Mouse (Mus musculus) ES-Bruce4 (cell line): ENCODE data around the gene Tulp1. TPM values are rescaled to one million over a fixed set of nuclear protein-coding genes. Genes with fewer than 3 reads are reported as not detected.
"Not testable (repeated sequence)": the region's sequence is repeated elsewhere in the genome, so short reads cannot be mapped to it uniquely, and the experiment has no call there.

Experiments
- H3K27ac ChIP-seq: 2 replicates; pipeline ENCODE4 v1.5.1; 2012; ENCODE audit warnings: low read length, inconsistent platforms; ENCODE audit not compliant: insufficient read depth
- H3K27me3 ChIP-seq: 2 replicates; pipeline ENCODE4 v1.6.1; 2012; ENCODE audit warnings: mild to moderate bottlenecking, low read length, inconsistent platforms; ENCODE audit not compliant: control insufficient read depth, poor library complexity, insufficient read depth, severe bottlenecking
- H3K36me3 ChIP-seq: 2 replicates; pipeline ENCODE4 v1.6.1; 2012; ENCODE audit warnings: inconsistent platforms, mild to moderate bottlenecking, low read length, moderate library complexity; ENCODE audit not compliant: control insufficient read depth, poor library complexity, insufficient read depth, severe bottlenecking
- H3K4me1 ChIP-seq: one replicate; pipeline ENCODE4 v1.8.1; 2011; ENCODE audit warnings: low read length; ENCODE audit not compliant: control insufficient read depth, insufficient read depth
- H3K4me3 ChIP-seq: 2 replicates; pipeline ENCODE4 v1.5.1; 2011; ENCODE audit warnings: low read depth, mild to moderate bottlenecking, low read length
- H3K9ac ChIP-seq: 2 replicates; pipeline ENCODE4 v1.6.1; 2012; ENCODE audit warnings: low read depth, mild to moderate bottlenecking, inconsistent platforms; ENCODE audit not compliant: poor library complexity, severe bottlenecking
- H3K9me3 ChIP-seq: replicated peaks from 2 replicates; pipeline ENCODE4 v1.6.1; 2012; ENCODE audit warnings: mild to moderate bottlenecking, low read length, inconsistent platforms; ENCODE audit not compliant: control insufficient read depth, poor library complexity, insufficient read depth, severe bottlenecking
- CTCF ChIP-seq: IDR thresholded peaks from one replicate; pipeline ENCODE4 v1.8.1; 2011; ENCODE audit warnings: low read depth, low read length
- EP300 ChIP-seq: IDR thresholded peaks from 2 replicates; pipeline ENCODE4 v1.6.1; 2011; ENCODE audit warnings: low read depth, low read length; ENCODE audit not compliant: insufficient read depth
- POLR2A ChIP-seq: IDR thresholded peaks from one replicate; pipeline ENCODE4 v1.8.1; 2011; ENCODE audit warnings: low read length; ENCODE audit not compliant: insufficient read depth
- polyA plus RNA-seq: library from polyadenylated mRNA; stranded (reverse); fragments of >200 nt; gene quantifications from 2 replicates; pipeline ENCODE4 v1.2.4, GENCODE M21; 2011; ENCODE audit warnings: low read depth; ENCODE audit not compliant: missing spikeins, insufficient read depth, insufficient read length

Gene Tulp1
- polyA plus RNA-seq, 1 experiment: 14.0 TPM

DNA sequence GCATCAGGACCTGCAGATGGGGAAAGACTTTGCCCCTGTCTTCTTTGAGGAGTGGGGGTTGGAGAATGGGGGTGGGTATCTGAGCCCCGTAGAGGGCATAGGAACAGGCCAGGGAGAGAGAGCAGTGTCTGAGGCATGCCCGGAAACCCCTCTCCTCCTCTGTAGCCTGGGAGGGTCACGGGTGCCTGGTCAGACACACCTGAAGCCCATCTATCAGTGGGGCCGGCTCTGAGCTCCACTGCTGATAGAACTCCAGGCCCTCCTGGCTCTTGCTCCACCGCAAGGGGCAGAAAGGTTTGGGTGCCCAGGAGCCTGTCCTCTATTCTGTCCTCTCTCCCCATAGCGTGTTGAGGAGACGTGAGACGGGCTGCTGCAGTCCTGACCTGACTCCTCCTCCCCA, 39.3 kb downstream of the Tulp1 start:
- peaks cover 21% of the 10 kb centered on the region for H3K36me3 ChIP-seq
- H3K27me3 ChIP-seq: no peaks in the 10 kb centered on the region
- H3K9ac ChIP-seq: no peak overlapping the region
- TF ChIP-seq CTCF (no peak), EP300 (no peak), POLR2A (no peak)
- H3K4me3 ChIP-seq: no peak overlapping the region
- H3K4me1 ChIP-seq: peaks cover 6% of the 10 kb centered on the region
- no peak overlapping the region for H3K27ac ChIP-seq
- no peaks in the 10 kb centered on the region for H3K9me3 ChIP-seq

DNA sequence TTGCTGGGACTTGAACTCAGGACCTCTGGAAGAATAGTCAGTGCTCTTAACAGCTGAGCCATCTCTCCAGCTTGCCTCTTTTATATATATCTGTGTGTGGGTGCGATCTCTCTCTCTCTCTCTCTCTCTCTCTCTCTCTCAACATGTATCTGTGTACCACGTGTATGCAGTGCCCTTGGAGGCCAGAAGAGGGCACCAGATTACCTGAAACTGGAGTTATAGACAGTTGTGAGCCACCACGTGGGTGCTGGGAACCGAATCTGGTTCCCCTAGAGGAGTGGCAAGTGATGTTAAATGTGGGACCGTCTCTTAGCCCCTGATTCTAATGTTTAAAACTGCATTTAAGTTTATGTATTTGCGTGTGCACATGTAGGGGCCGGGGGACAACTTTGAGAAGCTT, 40.6 kb downstream of the Tulp1 start:
- peak; percentile 17 for TF ChIP-seq CTCF
- not testable (repeated sequence) for H3K27me3 ChIP-seq, H3K4me3 ChIP-seq, H3K36me3 ChIP-seq, H3K4me1 ChIP-seq, H3K9ac ChIP-seq, H3K9me3 ChIP-seq, H3K27ac ChIP-seq

DNA sequence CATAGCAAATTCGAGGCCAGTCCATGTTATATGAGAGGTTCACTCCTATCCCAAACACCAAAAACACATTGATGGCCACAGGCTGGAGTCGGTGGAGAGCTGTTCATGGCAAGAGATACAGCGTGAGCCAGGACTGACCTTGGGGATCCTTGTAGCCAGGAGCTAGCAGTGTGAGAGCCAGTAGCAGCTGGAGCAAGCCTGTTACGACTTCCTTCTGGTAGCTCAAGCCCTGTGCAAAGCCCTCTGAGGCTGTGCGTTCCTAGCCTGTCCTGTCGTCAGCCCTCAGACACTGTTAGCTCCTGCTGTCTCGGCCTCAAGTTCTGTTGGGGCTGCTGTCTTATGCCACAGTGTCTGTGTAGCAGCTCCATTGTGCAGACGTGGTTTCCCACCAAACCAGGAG, 41.2 kb downstream of the Tulp1 start:
- no peak for TF ChIP-seq POLR2A
- TF ChIP-seq CTCF: no peak
- no peak for TF ChIP-seq EP300
- no peaks in the 10 kb centered on the region for H3K9me3 ChIP-seq
- H3K36me3 ChIP-seq: peaks cover 4% of the 10 kb centered on the region
- H3K9ac ChIP-seq: no peak overlapping the region
- H3K4me1 ChIP-seq: peaks cover 6% of the 10 kb centered on the region
- no peak overlapping the region for H3K27ac ChIP-seq
- no peaks in the 10 kb centered on the region for H3K27me3 ChIP-seq
- no peak overlapping the region for H3K4me3 ChIP-seq

DNA sequence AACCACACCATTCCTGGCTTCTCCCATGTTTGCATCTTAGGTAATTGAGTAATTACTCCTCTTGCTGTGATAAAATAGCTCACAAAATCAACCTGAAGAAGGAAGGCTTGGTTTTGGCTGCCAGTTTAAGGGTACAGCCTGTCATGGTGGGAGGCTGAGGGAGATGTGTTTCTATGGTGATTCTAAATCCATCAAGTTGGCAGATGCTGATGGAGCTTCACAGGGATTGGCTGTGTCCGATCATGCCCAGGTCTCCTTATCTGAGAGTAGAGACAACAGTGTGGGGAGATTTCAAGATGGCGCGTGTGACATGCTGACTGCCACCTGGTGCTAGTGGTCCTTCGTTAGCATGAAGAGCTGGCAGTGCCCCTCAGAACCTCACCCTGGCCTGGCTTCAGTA, 43.3 kb downstream of the Tulp1 start:
- Histone ChIP-seq H3K36me3 (peaks cover 11% of the 10 kb centered on the region), H3K9me3 (no peaks in the 10 kb centered on the region)
- TF ChIP-seq EP300 (no peak), POLR2A (no peak), CTCF (no peak)

DNA sequence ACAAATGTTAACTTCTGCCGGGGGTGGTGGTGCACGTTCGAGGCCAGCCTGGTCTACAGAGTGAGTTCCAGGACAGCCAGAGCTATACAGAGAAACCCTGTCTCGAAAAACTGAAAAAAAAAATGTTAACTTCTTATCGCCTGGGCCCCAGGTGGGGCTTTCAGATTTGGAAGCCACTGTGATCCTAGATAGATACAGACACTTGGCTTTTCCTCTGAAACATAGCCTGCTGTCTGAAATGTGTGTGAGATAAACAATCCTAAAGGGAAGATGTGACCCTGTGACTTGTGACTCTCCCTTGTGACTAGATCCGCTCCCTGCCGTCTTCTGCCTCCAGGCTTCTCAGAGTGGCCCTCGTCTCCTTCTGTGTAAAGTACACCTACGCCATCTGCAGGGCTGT, 47.3 kb downstream of the Tulp1 start:
- H3K4me1 ChIP-seq: no peaks in the 10 kb centered on the region
- no peak overlapping the region for H3K4me3 ChIP-seq
- H3K9me3 ChIP-seq: no peaks in the 10 kb centered on the region
- H3K27me3 ChIP-seq: no peaks in the 10 kb centered on the region
- H3K36me3 ChIP-seq: peaks cover 12% of the 10 kb centered on the region
- H3K9ac ChIP-seq: no peak overlapping the region
- TF ChIP-seq POLR2A (no peak), CTCF (no peak), EP300 (no peak)
- H3K27ac ChIP-seq: no peak overlapping the region

More for the DNA sequence above, 43.3 kb downstream of the Tulp1 start:
- Histone ChIP-seq H3K4me1 (peaks cover 2% of the 10 kb centered on the region), H3K27ac (no peak overlapping the region), H3K27me3 (no peaks in the 10 kb centered on the region), H3K4me3 (no peak overlapping the region), H3K9ac (no peak overlapping the region)

DNA sequence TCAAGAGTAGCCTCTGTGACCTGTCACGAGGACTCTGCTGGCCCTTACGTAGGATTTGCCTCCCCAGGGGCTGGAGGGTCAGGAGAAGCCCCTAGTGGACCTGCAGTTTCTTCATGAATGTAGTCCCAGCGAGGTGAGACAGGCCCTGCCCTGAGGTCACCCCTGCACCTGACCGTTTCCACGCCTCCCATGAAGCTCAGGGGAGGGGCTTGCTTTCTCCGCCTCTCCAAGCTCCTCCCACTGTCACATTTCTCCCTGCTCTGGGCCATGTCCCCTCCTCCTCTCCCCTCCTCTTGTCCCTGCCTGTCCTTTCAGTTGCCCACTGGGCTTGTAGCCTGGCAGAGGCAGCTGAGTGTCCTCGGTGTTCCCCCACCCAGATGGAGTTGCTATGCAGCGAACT, 47.9 kb downstream of the Tulp1 start:
- no peaks in the 10 kb centered on the region for H3K9me3 ChIP-seq
- no peak for TF ChIP-seq POLR2A
- TF ChIP-seq EP300: no peak
- no peak for TF ChIP-seq CTCF
- H3K27ac ChIP-seq: no peak overlapping the region
- H3K9ac ChIP-seq: no peak overlapping the region
- no peaks in the 10 kb centered on the region for H3K4me1 ChIP-seq
- peaks cover 12% of the 10 kb centered on the region for H3K36me3 ChIP-seq
- no peak overlapping the region for H3K4me3 ChIP-seq
- H3K27me3 ChIP-seq: no peaks in the 10 kb centered on the region

DNA sequence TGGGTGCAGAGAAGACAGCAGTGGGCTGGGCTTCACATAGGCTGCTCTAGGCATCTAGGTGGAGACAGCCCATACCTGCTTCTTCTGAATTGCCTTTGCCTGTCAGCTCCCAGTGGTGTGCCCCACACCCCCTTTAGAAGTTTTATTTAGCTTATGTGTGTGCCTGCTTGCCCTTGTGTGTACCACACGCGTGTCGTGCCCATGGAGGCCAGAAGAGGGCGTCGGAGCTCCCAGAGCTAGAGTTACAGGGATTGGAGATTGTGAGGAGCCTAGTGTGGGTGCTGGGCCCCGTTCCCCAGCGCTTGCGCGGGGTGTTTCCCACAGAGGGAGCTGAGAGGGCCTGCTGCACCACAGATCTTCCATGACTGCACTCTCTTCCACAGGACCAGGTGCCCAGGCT, 48.5 kb downstream of the Tulp1 start:
- peaks cover 12% of the 10 kb centered on the region for H3K36me3 ChIP-seq

More for the DNA sequence above, 48.5 kb downstream of the Tulp1 start:
- Histone ChIP-seq H3K4me1 (no peaks in the 10 kb centered on the region), H3K27ac (no peak overlapping the region), H3K27me3 (no peaks in the 10 kb centered on the region), H3K9me3 (no peaks in the 10 kb centered on the region), H3K4me3 (no peak overlapping the region), H3K9ac (no peak overlapping the region)
- TF ChIP-seq POLR2A (no peak), CTCF (peak; percentile 47)
